In genomic region chr1:190748937-190749336, GRCm38 (mm10) we compare ENCODE assay signal across 28 mouse cellular contexts.
A peak's percentile ranks its signal among the peaks of the same experiment; 100 is the strongest.
DNase-seq lines count a peak whose midpoint lies in the region; ATAC-seq and TF ChIP-seq lines count a peak whose summit lies in the region.
"Had no signal": no experiment of that assay in that cellular context is flagged by ENCODE, and none has a peak within 500 bp of the region (broad histone marks: within the 10 kb centered on the region; RNA-seq: fewer than 3 reads in every experiment).

No protein-coding gene starts in this region.

- no peak overlapping the region for H3K4me3 ChIP-seq in hindbrain, postnatal 0 days (ENCODE audit: low read length)
- no peak overlapping the region for H3K4me3 ChIP-seq in hindbrain, embryonic 11.5 days (ENCODE audit: low read depth, low read length)
- H3K4me3 ChIP-seq in lung, embryonic 14.5 days (ENCODE audit: low read depth, low read length): no peak overlapping the region
- H3K4me3 ChIP-seq: embryonic facial prominence, embryonic 12.5 days; hindbrain, embryonic 10.5 days; limb, embryonic 15.5 days; lung, embryonic 15.5 days; midbrain, embryonic 12.5 days had no signal

- no peaks in the 10 kb centered on the region for H3K27me3 ChIP-seq in hindbrain, postnatal 0 days (ENCODE audit: insufficient read depth, low read length)
- H3K27me3 ChIP-seq in hindbrain, embryonic 11.5 days (ENCODE audit: control insufficient read depth, insufficient read depth, low read length): no peaks in the 10 kb centered on the region
- H3K27me3 ChIP-seq in lung, embryonic 14.5 days (ENCODE audit: insufficient read depth, low read length): no peaks in the 10 kb centered on the region
- H3K27me3 ChIP-seq: embryonic facial prominence, embryonic 12.5 days; limb, embryonic 15.5 days; lung, embryonic 15.5 days; midbrain, embryonic 12.5 days had no signal

- H3K4me1 ChIP-seq in hindbrain, postnatal 0 days (ENCODE audit: insufficient read depth, low read length): no peaks in the 10 kb centered on the region
- H3K4me1 ChIP-seq in hindbrain, embryonic 11.5 days (replicated peaks; ENCODE audit: control insufficient read depth, insufficient read depth, low read length): no peaks in the 10 kb centered on the region
- no peaks in the 10 kb centered on the region for H3K4me1 ChIP-seq in lung, embryonic 14.5 days (ENCODE audit: insufficient read depth)
- H3K4me1 ChIP-seq: embryonic facial prominence, embryonic 12.5 days; limb, embryonic 15.5 days; lung, embryonic 15.5 days had no signal

- no peak overlapping the region for H3K27ac ChIP-seq in hindbrain, postnatal 0 days
- no peak overlapping the region for H3K27ac ChIP-seq in hindbrain, embryonic 11.5 days (ENCODE audit: low read depth, low read length)
- H3K27ac ChIP-seq in lung, embryonic 14.5 days (ENCODE audit: low read depth): no peak overlapping the region
- H3K27ac ChIP-seq: embryonic facial prominence, embryonic 12.5 days; hindbrain, embryonic 10.5 days; limb, embryonic 15.5 days; liver, embryonic 14.5 days; lung, embryonic 15.5 days; midbrain, embryonic 12.5 days had no signal

- no peak overlapping the region for H3K9ac ChIP-seq in hindbrain, postnatal 0 days (replicated peaks; ENCODE audit: low read length)
- no peak overlapping the region for H3K9ac ChIP-seq in hindbrain, embryonic 11.5 days (ENCODE audit: low read depth, low read length)
- no peak overlapping the region for H3K9ac ChIP-seq in lung, embryonic 14.5 days
- H3K9ac ChIP-seq: embryonic facial prominence, embryonic 12.5 days; limb, embryonic 15.5 days; liver, embryonic 14.5 days; lung, embryonic 15.5 days; midbrain, embryonic 12.5 days had no signal

- no peak overlapping the region for H3K4me2 ChIP-seq in hindbrain, postnatal 0 days (ENCODE audit: low read depth, low read length)
- H3K4me2 ChIP-seq in hindbrain, embryonic 11.5 days (replicated peaks; ENCODE audit: low read depth, low read length): no peak overlapping the region
- H3K4me2 ChIP-seq in lung, embryonic 14.5 days: no peak overlapping the region
- H3K4me2 ChIP-seq: embryonic facial prominence, embryonic 12.5 days; heart, embryonic 11.5 days; limb, embryonic 15.5 days; lung, embryonic 15.5 days; midbrain, embryonic 12.5 days had no signal

- H3K36me3 ChIP-seq in hindbrain, postnatal 0 days (ENCODE audit: insufficient read depth, low read length): no peaks in the 10 kb centered on the region
- no peaks in the 10 kb centered on the region for H3K36me3 ChIP-seq in hindbrain, embryonic 11.5 days (ENCODE audit: control insufficient read depth, insufficient read depth, low read length)
- no peaks in the 10 kb centered on the region for H3K36me3 ChIP-seq in lung, embryonic 14.5 days (ENCODE audit: insufficient read depth)
- H3K36me3 ChIP-seq: embryonic facial prominence, embryonic 12.5 days; hindbrain, embryonic 10.5 days; limb, embryonic 15.5 days; lung, embryonic 15.5 days; midbrain, embryonic 12.5 days had no signal

- WGBS in hindbrain, postnatal 0 days: 91% methylated on average over 10 of the region's 10 CpGs
- WGBS in hindbrain, embryonic 11.5 days: 89% methylated on average over 10 of the region's 10 CpGs
- WGBS in lung, embryonic 14.5 days: 82% methylated on average over 10 of the region's 10 CpGs

- H3K9me3 ChIP-seq in hindbrain, postnatal 0 days (ENCODE audit: low read length): 0 out of 2 replicates have a peak, but pooled peaks cover 2% of the 10 kb centered on the region
- no peaks in the 10 kb centered on the region for H3K9me3 ChIP-seq in hindbrain, embryonic 11.5 days (ENCODE audit: control insufficient read depth, low read length)
- H3K9me3 ChIP-seq in lung, embryonic 14.5 days (ENCODE audit: low read depth, low read length): no peaks in the 10 kb centered on the region; the same call in 1 of the 2 replicates
- H3K9me3 ChIP-seq: embryonic facial prominence, embryonic 12.5 days; hindbrain, embryonic 10.5 days; limb, embryonic 15.5 days; lung, embryonic 15.5 days had no signal

- TF ChIP-seq CTCF in hindbrain, postnatal 0 days (IDR thresholded peaks at IDR 0.05; ENCODE audit: low read depth): 0 out of 2 replicates have a peak, but pooled peaks have one; percentile 10
- TF ChIP-seq CTCF in lung, embryonic 14.5 days (IDR thresholded peaks at IDR 0.05; ENCODE audit: low read depth): peak; percentile 21; the same call in 1 of the 2 replicates

- no peak for DNase-seq in hindbrain, postnatal 0 days (ENCODE audit: low spot score)
- DNase-seq in hindbrain, embryonic 11.5 days (ENCODE audit: low spot score): no peak
- no peak for DNase-seq in lung, embryonic 14.5 days
- no peak for DNase-seq in lung, postnatal 25 days (ENCODE audit: low spot score)
- DNase-seq in ES-CJ7 (ENCODE audit: low read depth, low spot score): peak; percentile 47
- DNase-seq in brain, adult 2 months (ENCODE audit: low read depth, low spot score): peak; percentile 22
- no peak for DNase-seq in kidney, postnatal 36 days
- DNase-seq: cerebellum, adult 8-10 months; cerebellum, postnatal 25 days; embryo, embryonic 11 days; gastrocnemius, postnatal 25 days; heart, adult 18-20 months; kidney, adult 9 months; kidney, postnatal 10 days; lung, postnatal 36 days; thymus, postnatal 14 days had no signal

- ATAC-seq in hindbrain, postnatal 0 days: no peak
- no peak for ATAC-seq in hindbrain, embryonic 11.5 days (ENCODE audit: low FRiP score)
- ATAC-seq in lung, embryonic 14.5 days (ENCODE audit: insufficient read depth): no peak
- no peak for ATAC-seq in monocyte, adult 5-6 weeks (replicated peaks; ENCODE audit: insufficient number of reproducible peaks, low FRiP score, low TSS enrichment, poor library complexity, severe bottlenecking)
- ATAC-seq: forebrain, embryonic 14.5 days; hindbrain, embryonic 16.5 days; intestine, embryonic 16.5 days; Patski had no signal

Comparison
In these comparisons a context has a peak if more than half of its experiments do, and no peak if none do; other contexts are left out.
1. DNase-seq: peak in ES-CJ7 (single experiment) and brain, adult 2 months (single experiment); none in hindbrain, postnatal 0 days (single experiment), hindbrain, embryonic 11.5 days (single experiment), lung, embryonic 14.5 days (single experiment), lung, postnatal 25 days (single experiment) and kidney, postnatal 36 days (0 of 2).